Mouse (Mus musculus) bone marrow macrophage, adult 2 months (primary cell): ENCODE measurements around the gene Speg.

Experiments
- CTCF ChIP-seq: IDR thresholded peaks from 2 replicates; pipeline ENCODE4 v1.5.1; 2012; ENCODE audit warnings: low read depth, mild to moderate bottlenecking, low read length, moderate library complexity
- POLR2A ChIP-seq: IDR thresholded peaks from 2 replicates; pipeline ENCODE4 v1.6.1; 2012; ENCODE audit warnings: mild to moderate bottlenecking, low read depth, low read length, borderline replicate concordance

GRCm38 (mm10) chr1:75387469-75387928 lies 12.4 kb downstream of the Speg start:
- TF ChIP-seq CTCF = no peak
- no peak for TF ChIP-seq POLR2A
